Mouse (Mus musculus) embryonic fibroblast, embryonic 13.5 days (primary cell): Measurements from ENCODE around the gene Gtf2ird1.

Source experiments
- CTCF ChIP-seq: IDR thresholded peaks from 2 replicates; pipeline ENCODE4 v1.5.1; 2011; ENCODE audit warnings: mild to moderate bottlenecking, control low read depth, low read length, moderate library complexity, borderline replicate concordance; ENCODE audit not compliant: insufficient read depth
- POLR2A ChIP-seq: IDR thresholded peaks from 2 replicates; pipeline ENCODE4 v1.6.1; 2011; ENCODE audit warnings: low read depth, mild to moderate bottlenecking, control low read depth, low read length, moderate library complexity

- TF ChIP-seq CTCF (no peak), POLR2A (no peak)
Measured at GRCm38 (mm10) chr5:134312691-134313450, 143.6 kb downstream of the Gtf2ird1 start.
